Mouse (Mus musculus) forebrain, embryonic 15.5 days (tissue): ENCODE measurements at regions not wholly inside any gene's neighbourhood (a gene's known extent, or its start where the extent isn't known, plus 50 kb on each side); places are given as distances from the start of the nearest gene placed in this dataset.

Source experiments
- ATAC-seq: fragments of 200-750 bp; cut with Nextera tagmentation; replicated peaks from 2 replicates; pipeline ENCODE4 v1.8.0; 2017; ENCODE audit warnings: mild to moderate bottlenecking, moderate TSS enrichment, moderate library complexity
- H3K27ac ChIP-seq: fragments of 300-500 bp; sonication (generic); replicated peaks from 2 replicates; pipeline ENCODE4 v1.5.1; 2015; ENCODE audit warnings: mild to moderate bottlenecking, inconsistent platforms
- H3K27me3 ChIP-seq: fragments of 300-500 bp; sonication (generic); 2 replicates; pipeline ENCODE4 v1.6.1; 2015; ENCODE audit warnings: inconsistent platforms
- H3K36me3 ChIP-seq: fragments of 300-500 bp; sonication (generic); 2 replicates; pipeline ENCODE4 v1.6.1; 2015; ENCODE audit warnings: mild to moderate bottlenecking, inconsistent platforms
- H3K4me1 ChIP-seq: fragments of 300-500 bp; sonication (generic); 2 replicates; pipeline ENCODE4 v1.6.1; 2015; ENCODE audit warnings: inconsistent platforms
- H3K4me2 ChIP-seq: fragments of 300-500 bp; sonication (generic); replicated peaks from 2 replicates; pipeline ENCODE4 v1.6.1; 2015; ENCODE audit warnings: mild to moderate bottlenecking, inconsistent platforms
- H3K4me3 ChIP-seq: fragments of 300-500 bp; sonication (generic); 2 replicates; pipeline ENCODE4 v1.5.1; 2015; ENCODE audit warnings: mild to moderate bottlenecking, inconsistent platforms
- H3K9ac ChIP-seq: fragments of 300-500 bp; sonication (generic); replicated peaks from 2 replicates; pipeline ENCODE4 v1.6.1; 2015; ENCODE audit warnings: mild to moderate bottlenecking, inconsistent platforms
- H3K9me3 ChIP-seq: fragments of 300-500 bp; sonication (generic); 2 replicates; pipeline ENCODE4 v1.6.1; 2016; ENCODE audit warnings: inconsistent platforms
- WGBS: fragments of 180-500 bp; shearing (Covaris S2); methylation state at CpG from one replicate; pipeline ENCODE4 v1.1.7; 2015; ENCODE audit warnings: mixed read lengths; 5-methylcytosine and 5-hydroxymethylcytosine counted together

GRCm38 (mm10) chr15:87045971-87046370, 498.1 kb upstream of the Fam19a5 start:
- WGBS: 65% methylated on average over 13 of the region's 13 CpGs
- H3K4me3 ChIP-seq: no peak overlapping the region
- no peaks in the 10 kb centered on the region for H3K27me3 ChIP-seq
- H3K27ac ChIP-seq: no peak overlapping the region
- H3K4me2 ChIP-seq: no peak overlapping the region
- no peak for ATAC-seq
- H3K36me3 ChIP-seq: no peaks in the 10 kb centered on the region
- H3K9me3 ChIP-seq: no peaks in the 10 kb centered on the region
- no peak overlapping the region for H3K9ac ChIP-seq
- H3K4me1 ChIP-seq: peaks cover 6% of the 10 kb centered on the region; the same call in 1 of the 2 replicates

DNA sequence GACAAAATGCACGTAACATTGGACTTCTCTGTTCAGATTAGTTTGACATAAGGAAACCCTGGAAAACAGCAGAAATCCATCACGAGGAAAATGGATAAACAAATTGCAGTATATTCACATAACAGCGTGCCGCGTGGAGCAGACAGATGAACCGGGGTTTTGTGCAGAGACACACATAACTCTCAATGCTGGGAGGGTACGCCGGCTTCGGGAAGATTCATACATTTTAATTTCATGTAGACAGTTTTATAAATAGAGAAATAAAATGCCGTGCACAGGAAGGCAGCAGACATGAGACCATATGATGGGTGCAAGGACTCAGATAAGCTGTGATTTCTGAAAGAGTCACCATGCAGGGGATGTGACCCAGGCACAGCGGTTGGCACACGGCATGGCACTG, 489.9 kb upstream of the Fam19a5 start:
- H3K9ac ChIP-seq: no peak overlapping the region
- H3K4me3 ChIP-seq: no peak overlapping the region
- H3K36me3 ChIP-seq: no peaks in the 10 kb centered on the region
- 88% methylated on average over 12 of the region's 12 CpGs for WGBS
- no peaks in the 10 kb centered on the region for H3K4me1 ChIP-seq
- H3K27ac ChIP-seq: no peak overlapping the region
- no peaks in the 10 kb centered on the region for H3K9me3 ChIP-seq
- no peak overlapping the region for H3K4me2 ChIP-seq
- no peaks in the 10 kb centered on the region for H3K27me3 ChIP-seq
- ATAC-seq: no peak

GRCm38 (mm10) chr15:87064890-87065289, 479.2 kb upstream of the Fam19a5 start:
- no peak overlapping the region for H3K4me2 ChIP-seq
- H3K27me3 ChIP-seq: no peaks in the 10 kb centered on the region
- H3K4me3 ChIP-seq: no peak overlapping the region
- peaks cover 15% of the 10 kb centered on the region for H3K4me1 ChIP-seq
- H3K36me3 ChIP-seq: no peaks in the 10 kb centered on the region
- H3K27ac ChIP-seq: peak overlapping the region; percentile 4
- H3K9me3 ChIP-seq: no peaks in the 10 kb centered on the region
- WGBS: 6% methylated on average over 5 of the region's 5 CpGs
- no peak overlapping the region for H3K9ac ChIP-seq
- no peak; the same call in 1 of the 2 replicates for ATAC-seq

- WGBS: 93% methylated on average over 13 of the region's 13 CpGs
- Histone ChIP-seq H3K4me1 (peaks cover 15% of the 10 kb centered on the region), H3K36me3 (no peaks in the 10 kb centered on the region), H3K4me3 (no peak overlapping the region), H3K27ac (no peak overlapping the region), H3K9me3 (no peaks in the 10 kb centered on the region), H3K4me2 (no peak overlapping the region), H3K9ac (no peak overlapping the region), H3K27me3 (no peaks in the 10 kb centered on the region)
- no peak for ATAC-seq
Measured at GRCm38 (mm10) chr15:87068261-87068660, 475.8 kb upstream of the Fam19a5 start.

GRCm38 (mm10) chr15:87074559-87074958, 469.5 kb upstream of the Fam19a5 start:
- H3K36me3 ChIP-seq: no peaks in the 10 kb centered on the region
- ATAC-seq: no peak

GRCm38 (mm10) chr15:87089827-87090226, 454.3 kb upstream of the Fam19a5 start:
- WGBS: 48% methylated on average over 5 of the region's 5 CpGs
- H3K27ac ChIP-seq: no peak overlapping the region
- H3K4me2 ChIP-seq: no peak overlapping the region
- H3K4me3 ChIP-seq: no peak overlapping the region
- ATAC-seq: no peak
- H3K36me3 ChIP-seq: no peaks in the 10 kb centered on the region
- H3K4me1 ChIP-seq: no peaks in the 10 kb centered on the region
- H3K9me3 ChIP-seq: no peaks in the 10 kb centered on the region
- H3K9ac ChIP-seq: no peak overlapping the region
- no peaks in the 10 kb centered on the region for H3K27me3 ChIP-seq

More at GRCm38 (mm10) chr15:87074559-87074958, 469.5 kb upstream of the Fam19a5 start:
- H3K4me2 ChIP-seq: no peak overlapping the region
- H3K4me3 ChIP-seq: no peak overlapping the region
- H3K27me3 ChIP-seq: no peaks in the 10 kb centered on the region
- H3K9me3 ChIP-seq: no peaks in the 10 kb centered on the region
- H3K27ac ChIP-seq: no peak overlapping the region
- no peak overlapping the region for H3K9ac ChIP-seq
- H3K4me1 ChIP-seq: no peaks in the 10 kb centered on the region
- 89% methylated on average over 11 of the region's 11 CpGs for WGBS

GRCm38 (mm10) chr15:87091048-87091777, 452.9 kb upstream of the Fam19a5 start:
- H3K27me3 ChIP-seq: no peaks in the 10 kb centered on the region
- no peaks in the 10 kb centered on the region for H3K4me1 ChIP-seq
- H3K4me3 ChIP-seq: no peak overlapping the region
- no peaks in the 10 kb centered on the region for H3K9me3 ChIP-seq
- H3K36me3 ChIP-seq: no peaks in the 10 kb centered on the region
- H3K4me2 ChIP-seq: no peak overlapping the region
- no peak overlapping the region for H3K27ac ChIP-seq
- 62% methylated on average over 7 of the region's 7 CpGs for WGBS
- H3K9ac ChIP-seq: no peak overlapping the region
- no peak for ATAC-seq

DNA sequence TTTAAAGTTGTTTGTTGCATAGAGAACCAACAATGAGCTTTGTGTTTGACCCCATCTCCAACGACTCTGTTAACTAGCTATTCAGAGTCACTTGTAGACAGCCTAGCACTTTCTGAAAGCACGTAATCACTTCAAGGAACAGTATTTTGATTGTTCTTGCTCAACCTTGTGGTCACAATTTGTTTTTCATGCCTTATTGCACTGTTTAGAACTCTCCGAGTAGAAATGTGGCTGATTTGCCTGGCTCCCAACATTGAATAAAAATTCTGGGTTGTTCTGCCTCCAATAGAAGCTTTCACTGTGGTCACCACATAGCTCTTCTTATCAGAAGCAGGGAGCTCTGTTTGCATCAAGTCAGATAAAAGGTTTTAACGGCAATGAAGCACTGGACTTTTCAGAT, 446.9 kb upstream of the Fam19a5 start:
- H3K4me3 ChIP-seq: no peak overlapping the region
- ATAC-seq: no peak
- no peak overlapping the region for H3K4me2 ChIP-seq
- H3K27ac ChIP-seq: no peak overlapping the region
- 34% methylated on average over 4 of the region's 4 CpGs for WGBS
- H3K4me1 ChIP-seq: no peaks in the 10 kb centered on the region
- H3K9me3 ChIP-seq: no peaks in the 10 kb centered on the region
- no peaks in the 10 kb centered on the region for H3K27me3 ChIP-seq
- H3K9ac ChIP-seq: no peak overlapping the region
- H3K36me3 ChIP-seq: no peaks in the 10 kb centered on the region

GRCm38 (mm10) chr15:87101146-87101545, 443.0 kb upstream of the Fam19a5 start:
- Histone ChIP-seq H3K36me3 (no peaks in the 10 kb centered on the region), H3K4me2 (no peak overlapping the region), H3K9ac (no peak overlapping the region), H3K27me3 (no peaks in the 10 kb centered on the region), H3K4me3 (no peak overlapping the region), H3K27ac (no peak overlapping the region), H3K4me1 (peaks cover 2% of the 10 kb centered on the region; the same call in 1 of the 2 replicates), H3K9me3 (peaks cover 3% of the 10 kb centered on the region; the same call in 1 of the 2 replicates)
- 66% methylated on average over 4 of the region's 4 CpGs for WGBS
- ATAC-seq: no peak

- no peak overlapping the region for H3K27ac ChIP-seq
- H3K4me2 ChIP-seq: no peak overlapping the region
- H3K27me3 ChIP-seq: no peaks in the 10 kb centered on the region
- H3K4me3 ChIP-seq: no peak overlapping the region
- no peak overlapping the region for H3K9ac ChIP-seq
- H3K36me3 ChIP-seq: no peaks in the 10 kb centered on the region
- 74% methylated on average over 4 of the region's 4 CpGs for WGBS
- H3K4me1 ChIP-seq: peaks cover 4% of the 10 kb centered on the region; the same call in 1 of the 2 replicates
- no peak for ATAC-seq
- peaks cover 3% of the 10 kb centered on the region; the same call in 1 of the 2 replicates for H3K9me3 ChIP-seq
Measured at GRCm38 (mm10) chr15:87102211-87102610, 441.9 kb upstream of the Fam19a5 start.

DNA sequence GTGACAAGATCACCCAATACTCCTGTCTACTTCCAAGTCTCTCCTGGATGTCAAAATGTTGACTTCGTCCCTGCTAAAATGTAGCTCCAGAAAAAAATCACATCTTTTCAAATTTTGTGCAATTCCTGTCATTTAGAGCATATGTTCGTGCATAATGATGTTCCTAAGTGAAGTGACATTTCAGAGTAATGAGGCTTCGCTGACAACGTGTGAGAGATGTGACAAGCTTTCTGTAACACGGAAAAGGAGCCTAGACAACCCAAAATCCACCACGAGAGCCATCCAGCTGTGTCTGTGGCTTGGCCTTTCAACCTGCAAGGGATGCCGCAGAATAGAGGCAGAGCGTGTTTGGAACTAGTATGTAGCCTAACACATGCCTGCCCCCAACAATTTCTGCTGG, 438.1 kb upstream of the Fam19a5 start:
- Histone ChIP-seq H3K4me2 (no peak overlapping the region), H3K9me3 (peaks cover 3% of the 10 kb centered on the region; the same call in 1 of the 2 replicates), H3K27ac (no peak overlapping the region), H3K9ac (no peak overlapping the region), H3K27me3 (no peaks in the 10 kb centered on the region), H3K4me3 (no peak overlapping the region), H3K36me3 (no peaks in the 10 kb centered on the region), H3K4me1 (peaks cover 4% of the 10 kb centered on the region; the same call in 1 of the 2 replicates)
- ATAC-seq: peak; percentile 57; the same call in 1 of the 2 replicates
- 63% methylated on average over 8 of the region's 8 CpGs for WGBS

DNA sequence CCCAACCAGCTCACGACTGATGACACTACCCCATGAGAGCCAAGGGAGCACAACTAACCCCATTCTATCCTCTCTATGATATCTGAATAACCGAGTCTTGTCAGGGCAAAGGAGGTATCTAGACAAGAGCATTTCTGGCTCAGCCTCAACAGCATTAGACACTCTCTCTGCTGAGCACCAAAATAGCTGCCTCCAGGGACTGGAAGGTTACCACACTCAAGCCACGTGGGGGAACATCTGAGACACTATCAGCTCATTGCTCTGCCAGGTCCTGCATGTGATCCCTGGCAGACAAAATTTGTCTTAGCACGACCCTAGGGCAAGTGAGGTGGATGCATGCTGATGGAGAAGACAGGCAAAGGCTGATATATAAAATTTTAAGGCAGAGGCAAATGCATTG, 436.4 kb upstream of the Fam19a5 start:
- ATAC-seq: no peak
- Histone ChIP-seq H3K4me1 (peaks cover 4% of the 10 kb centered on the region; the same call in 1 of the 2 replicates), H3K4me2 (no peak overlapping the region), H3K9me3 (peaks cover 3% of the 10 kb centered on the region; the same call in 1 of the 2 replicates), H3K9ac (no peak overlapping the region), H3K27me3 (no peaks in the 10 kb centered on the region), H3K27ac (no peak overlapping the region), H3K4me3 (no peak overlapping the region), H3K36me3 (no peaks in the 10 kb centered on the region)
- WGBS: 78% methylated on average over 4 of the region's 4 CpGs

DNA sequence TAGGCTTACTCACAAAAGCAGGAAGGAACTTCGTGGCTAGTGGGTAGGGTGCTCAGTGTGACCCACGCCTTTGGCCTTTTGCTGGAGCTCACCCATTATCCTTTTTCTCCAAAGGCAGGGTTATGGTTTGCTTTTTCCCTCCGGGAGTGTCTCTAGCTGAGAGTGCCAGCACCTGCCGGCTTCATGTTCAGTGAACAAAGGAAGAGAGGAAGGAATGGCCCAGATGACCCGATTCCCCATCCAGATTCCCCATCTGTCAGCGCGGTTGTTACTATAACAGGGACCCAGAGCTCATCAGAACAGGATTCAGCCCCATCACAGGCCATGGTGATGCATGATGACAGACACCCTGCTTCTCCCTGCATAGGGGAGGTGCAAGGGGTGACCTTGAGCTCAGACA, 435.7 kb upstream of the Fam19a5 start:
- no peak overlapping the region for H3K4me3 ChIP-seq
- no peaks in the 10 kb centered on the region for H3K36me3 ChIP-seq
- no peak for ATAC-seq
- H3K9ac ChIP-seq: no peak overlapping the region
- no peak overlapping the region for H3K4me2 ChIP-seq
- WGBS: 72% methylated on average over 7 of the region's 7 CpGs
- H3K4me1 ChIP-seq: peaks cover 4% of the 10 kb centered on the region; the same call in 1 of the 2 replicates
- no peaks in the 10 kb centered on the region for H3K27me3 ChIP-seq
- H3K27ac ChIP-seq: no peak overlapping the region
- H3K9me3 ChIP-seq: peaks cover 3% of the 10 kb centered on the region; the same call in 1 of the 2 replicates
